Mouse (Mus musculus): ENCODE data around the gene Mucl3.

- TF ChIP-seq TAL1 (IDR thresholded peaks at IDR 0.05; ENCODE audit: low read length) (no peak), GATA1 (IDR thresholded peaks at IDR 0.05; ENCODE audit: low read length) (no peak)
These were observed 42.2 kb downstream of the Mucl3 start, which contains the start of gene Sfta2 for GRCm38 (mm10) chr17:35601249-35601648.
